Mouse (Mus musculus) lung, postnatal 10 days (tissue): Measurements from ENCODE around the gene Asna1.

ENCODE experiments used
- DNase-seq: peaks from one replicate; pipeline ENCODE4 v3.0.0; 2021

Asna1 gene

GRCm38 (mm10) chr8:84973079-84973478 is 52.0 kb downstream of the Asna1 start:
- no peak for DNase-seq

- DNase-seq: no peak
These were observed 54.2 kb downstream of the Asna1 start for GRCm38 (mm10) chr8:84970913-84971312.

DNA sequence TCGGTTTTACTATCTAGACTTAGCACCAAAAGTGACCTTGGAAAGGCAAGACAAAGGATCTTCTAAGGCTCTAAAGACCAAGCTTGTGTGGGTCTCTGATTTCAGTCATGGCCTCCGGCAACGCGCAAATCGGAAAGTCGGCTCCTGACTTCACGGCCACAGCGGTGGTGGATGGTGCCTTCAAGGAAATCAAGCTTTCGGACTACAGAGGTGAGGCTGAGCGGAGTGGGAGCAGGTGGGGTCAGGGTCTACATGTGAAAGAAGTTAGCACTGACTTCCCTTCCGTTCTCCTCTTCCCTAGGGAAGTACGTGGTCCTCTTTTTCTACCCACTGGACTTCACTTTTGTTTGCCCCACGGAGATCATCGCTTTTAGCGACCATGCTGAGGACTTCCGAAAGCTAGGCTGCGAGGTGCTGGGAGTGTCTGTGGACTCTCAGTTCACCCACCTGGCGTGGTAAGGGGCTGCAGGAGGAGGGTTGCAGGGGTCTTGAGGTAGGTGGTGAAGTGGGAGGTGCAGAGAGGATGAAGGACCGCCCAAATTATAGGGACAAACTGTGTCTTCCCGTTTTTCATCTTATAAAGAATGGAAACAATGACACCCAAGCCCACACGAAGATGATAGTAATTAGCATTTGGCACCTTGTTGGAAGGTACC is 54.8 kb downstream of the Asna1 start:
- no peak for DNase-seq

DNA sequence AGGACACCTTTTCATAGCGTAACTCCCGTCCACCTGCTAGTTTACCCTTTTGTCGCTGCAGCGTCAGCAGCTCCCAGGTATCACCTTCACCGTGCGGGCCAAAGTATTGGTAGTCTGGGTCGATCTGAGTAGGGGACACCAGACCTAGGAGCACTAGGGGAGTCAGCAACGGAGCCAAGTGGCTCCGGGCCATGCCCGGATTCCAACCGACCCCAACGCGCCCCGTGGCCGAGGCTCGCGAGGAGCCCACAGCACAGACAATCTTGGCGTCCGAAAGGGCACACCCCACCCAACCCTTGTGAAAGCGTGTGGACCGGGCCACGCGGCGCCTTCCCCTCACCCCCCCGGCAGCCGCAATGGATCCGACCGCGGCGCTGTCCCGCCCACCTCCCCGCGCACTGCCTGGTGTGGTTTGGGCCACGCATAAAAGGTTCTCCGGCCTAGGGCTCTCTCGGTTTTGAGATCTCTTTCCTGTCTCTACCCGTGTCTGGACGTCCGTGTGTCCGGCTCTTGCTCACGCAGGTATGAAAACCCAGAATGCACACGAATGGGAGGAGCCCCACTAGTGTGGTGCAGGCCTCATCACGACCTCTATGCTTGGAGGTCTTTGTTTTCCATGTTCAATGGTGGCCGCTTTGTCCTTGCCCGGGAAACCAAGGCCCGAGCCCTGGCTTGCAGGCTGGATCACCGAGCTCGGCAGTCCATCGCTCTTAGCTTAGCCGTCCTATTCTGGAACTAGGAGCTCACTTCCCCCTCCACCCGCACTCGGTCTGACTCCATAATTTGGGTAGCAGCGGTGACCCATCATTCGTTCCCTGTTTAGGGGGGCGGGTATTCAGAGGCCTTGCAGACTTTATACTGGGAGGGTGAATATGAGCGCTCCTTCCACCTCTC is 55.6 kb downstream of the Asna1 start, which contains the start of the genes Gm49661, Prdx2 and Rnaseh2a:
TSS of gene Gm49661 (minus strand) at position 193 of the 894 bp plus-strand sequence.
TSS of gene Prdx2 (plus strand) at position 347 of the 894 bp plus-strand sequence.
TSS of gene Rnaseh2a (minus strand) at position 527 of the 894 bp plus-strand sequence.
- peak; percentile 80 for DNase-seq

DNA sequence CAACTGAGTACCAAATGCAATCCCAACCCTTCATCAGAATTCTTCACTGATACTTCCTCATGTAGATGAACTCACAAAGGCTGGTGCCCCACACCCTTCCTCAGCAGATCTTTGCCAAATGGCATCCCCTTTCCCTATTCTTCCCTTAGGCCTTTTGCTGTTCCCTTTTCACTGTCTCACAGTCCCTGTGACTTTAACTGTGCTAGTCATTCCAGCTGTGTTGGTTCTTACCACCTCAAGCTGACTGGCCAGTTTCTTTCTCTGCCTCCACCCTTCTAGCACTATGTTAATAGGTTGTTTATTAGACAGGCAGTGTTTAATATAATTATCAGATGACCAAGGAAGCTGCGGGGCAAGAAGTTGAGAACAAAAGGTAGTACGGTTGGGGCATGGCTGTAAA is 56.4 kb downstream of the Asna1 start:
- DNase-seq: no peak
